Mouse (Mus musculus) R1 (cell line): ENCODE measurements around the gene D10Wsu102e.
"Not testable (repeated sequence)": the region's sequence is repeated elsewhere in the genome, so short reads cannot be mapped to it uniquely, and the experiment has no call there.

Source experiments
- DNase-seq: peaks from one replicate; pipeline ENCODE4 v3.0.0-alpha.2; 2018; ENCODE audit warnings: low read depth, low spot score

Gene D10Wsu102e

GRCm38 (mm10) chr10:83346359-83346736, 13.7 kb upstream of the D10Wsu102e start:
- DNase-seq: no peak

GRCm38 (mm10) chr10:83347494-83347893, 12.5 kb upstream of the D10Wsu102e start:
- no peak for DNase-seq

- DNase-seq: no peak
Observed at GRCm38 (mm10) chr10:83350689-83351088, 9.3 kb upstream of the D10Wsu102e start.

GRCm38 (mm10) chr10:83351779-83352178, 8.2 kb upstream of the D10Wsu102e start:
- DNase-seq: not testable (repeated sequence)

GRCm38 (mm10) chr10:83353680-83354332, 6.2 kb upstream of the D10Wsu102e start:
- DNase-seq: no peak

- DNase-seq: peak; percentile 63
Observed at GRCm38 (mm10) chr10:83354333-83354719, 5.7 kb upstream of the D10Wsu102e start.

GRCm38 (mm10) chr10:83356416-83356815, 3.6 kb upstream of the D10Wsu102e start:
- DNase-seq: no peak

GRCm38 (mm10) chr10:83359451-83359850, 570 bp upstream of the D10Wsu102e start:
- DNase-seq: no peak

- no peak for DNase-seq
Observed at GRCm38 (mm10) chr10:83360356-83360755, 335 bp downstream of the D10Wsu102e start.

- peak; percentile 59 for DNase-seq
Observed at GRCm38 (mm10) chr10:83361643-83362382, 1.8 kb downstream of the D10Wsu102e start.

- no peak for DNase-seq
Observed at GRCm38 (mm10) chr10:83363451-83363850, 3.4 kb downstream of the D10Wsu102e start.

- DNase-seq: no peak
Observed at GRCm38 (mm10) chr10:83368918-83369317, 8.9 kb downstream of the D10Wsu102e start.

GRCm38 (mm10) chr10:83374045-83374656, 14.1 kb downstream of the D10Wsu102e start:
- no peak for DNase-seq

GRCm38 (mm10) chr10:83375458-83375857, 15.4 kb downstream of the D10Wsu102e start:
- not testable (repeated sequence) for DNase-seq

- no peak for DNase-seq
Observed at GRCm38 (mm10) chr10:83376911-83377682, 17.1 kb downstream of the D10Wsu102e start.

- no peak for DNase-seq
Observed at GRCm38 (mm10) chr10:83378083-83378833, 18.2 kb downstream of the D10Wsu102e start.

GRCm38 (mm10) chr10:83380501-83380900, 20.5 kb downstream of the D10Wsu102e start:
- no peak for DNase-seq

- no peak for DNase-seq
Observed at GRCm38 (mm10) chr10:83382528-83382927, 22.5 kb downstream of the D10Wsu102e start.

GRCm38 (mm10) chr10:83382988-83383387, 23.0 kb downstream of the D10Wsu102e start:
- DNase-seq: no peak

- DNase-seq: no peak
Observed at GRCm38 (mm10) chr10:83383863-83384262, 23.8 kb downstream of the D10Wsu102e start.
